Mouse (Mus musculus) heart, embryonic 11.5 days (tissue): Measurements from ENCODE around the gene Loxl3. TPM values are rescaled to one million over a fixed set of nuclear protein-coding genes. Genes with fewer than 3 reads are reported as not detected.

ENCODE experiments used
- ATAC-seq: fragments of 200-750 bp; cut with Nextera tagmentation; replicated peaks from 2 replicates; pipeline ENCODE4 v1.8.0; 2017; ENCODE audit warnings: moderate library complexity; ENCODE audit not compliant: insufficient number of reproducible peaks, low FRiP score, low TSS enrichment
- H3K27ac ChIP-seq: fragments of 300-500 bp; sonication (generic); 2 replicates; pipeline ENCODE4 v1.5.1; 2014; ENCODE audit warnings: mild to moderate bottlenecking, low read depth, low read length
- H3K27me3 ChIP-seq: fragments of 300-500 bp; sonication (generic); 2 replicates; pipeline ENCODE4 v1.6.1; 2014; ENCODE audit warnings: mild to moderate bottlenecking, low read length, mixed read lengths; ENCODE audit not compliant: control insufficient read depth, insufficient read depth
- H3K36me3 ChIP-seq: fragments of 300-500 bp; sonication (generic); 2 replicates; pipeline ENCODE4 v1.6.1; 2014; ENCODE audit warnings: mild to moderate bottlenecking, low read length, moderate library complexity, mixed read lengths; ENCODE audit not compliant: control insufficient read depth, insufficient read depth
- H3K4me1 ChIP-seq: fragments of 300-500 bp; sonication (generic); 2 replicates; pipeline ENCODE4 v1.6.1; 2014; ENCODE audit warnings: low read length; ENCODE audit not compliant: control insufficient read depth, insufficient read depth
- H3K4me2 ChIP-seq: fragments of 300-500 bp; sonication (generic); 2 replicates; pipeline ENCODE4 v1.6.1; 2014; ENCODE audit warnings: mild to moderate bottlenecking, moderate library complexity
- H3K4me3 ChIP-seq: fragments of 300-500 bp; sonication (generic); 2 replicates; pipeline ENCODE4 v1.5.1; 2014; ENCODE audit warnings: low read depth, low read length
- H3K9ac ChIP-seq: fragments of 300-500 bp; sonication (generic); 2 replicates; pipeline ENCODE4 v1.6.1; 2014; ENCODE audit warnings: mild to moderate bottlenecking, low read depth, low read length, moderate library complexity
- H3K9me3 ChIP-seq: fragments of 300-500 bp; sonication (generic); replicated peaks from 2 replicates; pipeline ENCODE4 v1.6.1; 2016; ENCODE audit warnings: low read length; ENCODE audit not compliant: control insufficient read depth
- WGBS: fragments of 180-500 bp; shearing (Covaris S2); extraction: QIAGEN DNeasy Blood & Tissue Kit; methylation state at CpG from one replicate; pipeline ENCODE4 v1.1.7; 2014; ENCODE audit not compliant: insufficient replicate concordance; 5-methylcytosine and 5-hydroxymethylcytosine counted together
- polyA plus RNA-seq: library from polyadenylated mRNA; unstranded; fragments of >200 nt; fragmentation: Nextera tagmentation; extraction: Ambion mirVana; gene quantifications from 2 replicates; pipeline ENCODE4 v1.2.1, GENCODE M21; 2014

The Loxl3 gene
- 4.5 and 5.7 TPM in 2 replicates for polyA plus RNA-seq

DNA sequence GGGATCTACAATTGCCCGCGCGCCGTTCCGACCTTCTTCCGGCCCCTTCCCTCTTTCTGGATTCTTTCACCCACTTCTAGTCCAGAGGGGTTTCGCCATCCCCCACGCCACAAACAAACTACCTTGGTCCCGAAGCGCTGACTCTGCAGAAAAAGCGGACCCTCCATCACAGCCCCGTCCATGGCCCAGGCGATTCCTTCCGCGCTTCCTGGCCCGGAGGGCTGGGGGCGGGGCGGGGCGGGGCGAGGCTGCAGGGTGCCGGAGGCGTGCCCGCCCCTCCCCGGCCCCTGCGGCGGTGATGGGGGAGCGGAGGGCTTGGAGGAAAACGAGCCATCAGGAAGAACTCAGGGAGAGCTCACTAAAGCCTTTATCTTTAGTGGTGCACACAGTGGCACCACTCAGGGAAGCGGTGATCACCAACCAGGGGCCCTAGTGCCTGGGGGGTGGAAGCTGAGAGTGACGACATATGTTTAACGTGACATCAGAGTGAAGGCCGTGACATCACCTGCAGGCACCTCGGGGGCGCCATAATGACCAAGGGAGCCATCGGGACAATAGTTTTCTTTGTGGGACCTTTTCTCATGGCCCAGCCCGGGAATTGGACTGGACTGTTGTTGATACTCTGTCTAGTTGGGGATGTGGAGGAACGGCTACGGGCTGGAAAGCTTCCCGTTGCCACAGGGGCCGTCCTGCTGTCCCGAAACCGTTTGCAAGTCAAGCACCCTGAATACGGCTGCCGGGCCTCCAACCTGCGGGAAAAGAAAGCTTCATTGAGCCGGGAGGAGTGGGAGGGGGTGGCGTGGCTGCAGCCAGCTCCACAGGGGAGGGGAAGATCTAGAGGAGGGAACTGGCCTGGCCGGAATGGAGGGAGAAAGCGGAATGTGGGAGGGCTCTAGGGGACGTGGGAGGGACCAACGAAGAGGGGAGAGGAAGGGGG is at the start of gene Loxl3, which contains the start of gene Dok1:
Gene Loxl3, plus strand, starts transcription at position 925 of the 937 bp plus-strand sequence.
Gene Dok1, minus strand, starts transcription at position 223 of the 937 bp plus-strand sequence.
- H3K9ac ChIP-seq, result peak within 1 kb of the TSS; percentile 79
- H3K27me3 ChIP-seq, result peaks cover 46% of the 10 kb centered on the region
- no peaks in the 10 kb centered on the region for H3K36me3 ChIP-seq
- H3K27ac ChIP-seq, result peak within 1 kb of the TSS; percentile 83
- WGBS, result under 1% methylated on average over 51 of the region's 51 CpGs
- peaks cover 19% of the 10 kb centered on the region for H3K4me1 ChIP-seq
- H3K9me3 ChIP-seq, result no peaks in the 10 kb centered on the region
- H3K4me3 ChIP-seq, result peak within 1 kb of the TSS; percentile 75
- peak within 1 kb of the TSS; percentile 93 for H3K4me2 ChIP-seq
- ATAC-seq, result peak; percentile 84

DNA sequence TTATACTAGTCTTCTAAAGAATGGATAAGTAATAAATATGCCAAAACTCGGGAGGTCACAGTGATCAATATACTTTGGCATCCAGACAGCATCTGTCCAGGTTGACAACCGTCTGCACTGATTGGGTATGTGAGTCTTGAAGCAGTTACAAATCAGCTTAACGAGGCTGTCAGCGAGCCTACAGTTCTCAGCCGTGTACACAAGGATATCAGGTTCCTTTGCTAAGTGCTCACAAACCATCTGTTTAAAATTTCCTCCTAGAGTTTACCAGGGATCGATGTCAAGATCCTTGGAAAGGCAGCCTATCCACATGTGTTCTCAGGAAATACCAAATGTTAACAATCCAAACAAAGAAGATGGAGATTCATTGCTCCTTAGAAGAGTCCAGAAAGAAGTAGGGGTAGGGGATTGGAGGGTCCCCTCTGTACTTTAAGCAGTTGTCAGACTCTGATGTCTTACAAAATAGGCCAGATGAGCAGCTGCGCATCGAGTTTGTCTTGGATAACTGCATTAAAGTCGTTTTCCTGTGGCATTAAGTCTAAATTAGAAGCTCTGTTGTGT is 46.5 kb upstream of the Loxl3 start:
- ATAC-seq, result no peak

DNA sequence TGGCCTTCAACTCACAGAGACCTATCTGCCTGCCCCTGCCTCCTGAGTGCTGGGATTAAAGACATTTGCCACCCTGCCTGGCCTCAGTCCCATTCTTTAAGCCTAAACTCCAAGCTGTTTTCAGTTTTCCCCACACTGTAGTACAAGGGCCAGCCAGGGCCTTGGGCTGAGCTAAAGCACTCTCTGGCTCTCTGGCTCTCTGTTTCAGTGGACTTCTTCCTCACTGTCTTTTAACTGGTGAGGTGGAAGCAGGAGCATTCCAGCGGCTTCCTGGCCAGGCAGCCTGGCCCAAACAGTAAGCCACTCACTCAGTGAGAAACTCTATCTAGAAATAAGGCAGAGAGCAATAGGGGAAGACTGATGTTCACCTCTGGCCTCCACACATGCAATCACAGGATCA is 40.3 kb upstream of the Loxl3 start:
- no peaks in the 10 kb centered on the region for H3K36me3 ChIP-seq
- no peak overlapping the region for H3K27ac ChIP-seq
- no peak overlapping the region for H3K4me2 ChIP-seq
- H3K9me3 ChIP-seq, result no peaks in the 10 kb centered on the region
- H3K4me3 ChIP-seq, result no peak overlapping the region
- peaks cover 5% of the 10 kb centered on the region; the same call in 1 of the 2 replicates for H3K27me3 ChIP-seq
- 36% methylated on average over 1 of the region's 1 CpGs for WGBS
- H3K9ac ChIP-seq, result no peak overlapping the region
- ATAC-seq, result no peak
- H3K4me1 ChIP-seq, result peaks cover 8% of the 10 kb centered on the region; the same call in 1 of the 2 replicates

More for the DNA sequence above, 46.5 kb upstream of the Loxl3 start:
- Histone ChIP-seq H3K9ac (no peak overlapping the region), H3K9me3 (no peaks in the 10 kb centered on the region), H3K36me3 (no peaks in the 10 kb centered on the region), H3K27ac (no peak overlapping the region), H3K27me3 (peaks cover 8% of the 10 kb centered on the region), H3K4me2 (no peak overlapping the region), H3K4me1 (no peaks in the 10 kb centered on the region), H3K4me3 (no peak overlapping the region)
- WGBS, result 34% methylated on average over 9 of the region's 9 CpGs

DNA sequence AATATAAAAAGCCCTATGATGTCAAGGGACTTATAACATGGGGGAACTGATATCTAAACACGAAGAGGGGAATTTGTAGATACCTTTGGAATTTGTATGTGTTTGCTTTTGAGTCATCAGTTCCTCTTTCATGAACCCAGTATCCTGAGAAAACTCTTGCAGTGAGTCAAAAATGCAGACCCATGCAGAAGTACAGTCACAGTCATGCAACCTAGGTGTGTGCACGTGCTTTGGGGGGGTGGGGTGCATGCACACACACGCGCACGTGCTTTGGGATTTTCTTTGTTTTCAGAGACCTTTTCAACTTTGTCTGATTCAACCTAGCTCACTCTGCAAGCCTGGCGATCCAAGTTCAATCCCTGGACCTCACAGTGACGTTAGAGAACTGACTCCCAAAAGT is 39.6 kb upstream of the Loxl3 start:
- Histone ChIP-seq H3K4me1 (peaks cover 8% of the 10 kb centered on the region; the same call in 1 of the 2 replicates), H3K9me3 (no peaks in the 10 kb centered on the region), H3K27ac (no peak overlapping the region), H3K4me3 (no peak overlapping the region), H3K9ac (no peak overlapping the region), H3K4me2 (no peak overlapping the region), H3K27me3 (peaks cover 5% of the 10 kb centered on the region; the same call in 1 of the 2 replicates), H3K36me3 (no peaks in the 10 kb centered on the region)
- no peak for ATAC-seq
- WGBS, result 77% methylated on average over 7 of the region's 7 CpGs

DNA sequence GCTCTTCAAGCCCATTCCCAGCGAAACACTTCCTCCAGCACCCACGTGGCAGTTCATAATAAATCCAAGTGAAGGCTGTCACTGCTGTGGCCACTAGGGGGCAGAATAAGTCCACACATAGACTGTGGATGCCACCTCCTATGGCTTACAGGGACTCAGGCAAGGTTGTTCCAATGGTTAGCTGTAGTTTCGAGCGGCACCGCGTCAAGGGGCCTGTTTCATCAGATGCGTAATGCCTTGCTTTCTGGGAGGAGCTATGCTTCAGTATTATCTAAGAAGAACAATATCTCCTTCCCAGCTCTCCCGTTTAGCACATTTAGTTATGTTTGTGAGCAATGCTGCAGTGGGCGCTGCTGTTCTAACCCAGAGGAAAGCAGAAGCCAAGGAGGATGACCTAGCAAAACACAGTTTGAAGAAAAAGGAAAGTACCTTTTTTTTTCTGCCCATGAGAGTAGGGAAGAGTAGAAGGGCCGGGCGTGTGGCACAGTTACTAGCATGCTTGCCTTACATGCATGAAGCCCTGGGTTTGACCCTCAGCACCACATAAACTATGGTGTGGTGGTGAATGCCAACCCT is 37.1 kb upstream of the Loxl3 start:
- peaks cover 8% of the 10 kb centered on the region; the same call in 1 of the 2 replicates for H3K4me1 ChIP-seq
- no peak overlapping the region; the same call in 1 of the 2 replicates for H3K9ac ChIP-seq
- WGBS, result 9% methylated on average over 11 of the region's 11 CpGs
- peak overlapping the region; percentile 61 for H3K4me2 ChIP-seq
- H3K27me3 ChIP-seq, result no peaks in the 10 kb centered on the region
- H3K36me3 ChIP-seq, result no peaks in the 10 kb centered on the region
- ATAC-seq, result peak; percentile 86
- H3K27ac ChIP-seq, result peak overlapping the region; percentile 63; the same call in 1 of the 2 replicates
- peak overlapping the region; percentile 3; the same call in 1 of the 2 replicates for H3K4me3 ChIP-seq
- no peaks in the 10 kb centered on the region for H3K9me3 ChIP-seq

DNA sequence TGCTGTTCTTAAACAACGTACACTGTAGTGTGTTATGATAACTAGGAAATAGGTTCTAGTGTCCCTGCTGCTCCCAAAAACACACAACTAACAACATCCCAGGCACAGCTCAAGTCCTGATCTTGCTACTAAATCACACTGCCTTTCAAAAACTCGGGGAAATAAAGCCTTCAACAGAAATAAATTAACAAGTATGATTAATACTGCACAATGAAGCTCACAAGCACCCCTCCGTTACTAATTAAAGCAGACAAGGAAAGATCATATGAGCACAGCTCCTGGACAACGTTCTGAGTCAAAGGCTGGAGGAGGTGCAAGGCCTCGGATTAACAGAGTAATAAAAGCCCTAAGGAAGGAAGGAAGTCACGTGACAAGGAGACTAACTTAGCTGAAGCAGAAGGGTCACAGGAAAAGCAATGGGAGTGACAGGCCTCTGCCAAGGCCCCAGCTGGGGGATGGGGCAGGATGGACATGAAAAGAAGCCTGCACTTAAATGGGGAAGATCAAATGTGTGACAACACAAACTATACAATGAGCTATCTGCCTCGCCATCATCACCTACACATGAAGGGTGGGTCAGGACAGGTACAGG is 36.4 kb upstream of the Loxl3 start:
- Histone ChIP-seq H3K27me3 (no peaks in the 10 kb centered on the region), H3K27ac (peak overlapping the region; percentile 63; the same call in 1 of the 2 replicates), H3K9me3 (no peaks in the 10 kb centered on the region), H3K4me1 (peaks cover 8% of the 10 kb centered on the region; the same call in 1 of the 2 replicates), H3K4me2 (peak overlapping the region; percentile 61), H3K9ac (no peak overlapping the region; the same call in 1 of the 2 replicates), H3K36me3 (no peaks in the 10 kb centered on the region), H3K4me3 (no peak overlapping the region; the same call in 1 of the 2 replicates)
- WGBS, result 52% methylated on average over 7 of the region's 7 CpGs
- ATAC-seq, result 0 out of 2 replicates have a peak, but pooled peaks have one; percentile 43

DNA sequence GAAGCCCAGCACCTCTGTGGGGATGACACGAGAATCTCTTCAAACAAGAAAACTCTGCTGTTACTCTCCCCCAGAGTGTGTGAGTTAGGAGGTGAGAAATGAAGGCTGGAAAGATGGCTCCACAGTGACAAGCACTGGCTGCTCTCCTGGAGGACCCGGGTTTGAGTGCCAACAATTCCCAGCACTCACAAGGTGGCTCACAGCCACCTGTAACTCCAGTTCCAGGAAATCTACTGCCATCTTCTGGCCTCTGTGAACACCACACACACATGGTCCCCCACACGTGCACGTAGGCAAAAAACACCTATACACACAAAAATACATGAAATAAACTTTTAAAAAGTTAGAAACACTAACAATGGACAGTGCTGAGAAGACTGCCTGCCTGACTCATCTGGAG is 35.6 kb upstream of the Loxl3 start:
- Histone ChIP-seq H3K9me3 (no peaks in the 10 kb centered on the region), H3K36me3 (no peaks in the 10 kb centered on the region), H3K27me3 (no peaks in the 10 kb centered on the region), H3K4me1 (peaks cover 8% of the 10 kb centered on the region; the same call in 1 of the 2 replicates), H3K4me2 (no peak overlapping the region), H3K27ac (no peak overlapping the region), H3K4me3 (no peak overlapping the region), H3K9ac (no peak overlapping the region)
- WGBS, result 70% methylated on average over 4 of the region's 4 CpGs
- no peak for ATAC-seq

DNA sequence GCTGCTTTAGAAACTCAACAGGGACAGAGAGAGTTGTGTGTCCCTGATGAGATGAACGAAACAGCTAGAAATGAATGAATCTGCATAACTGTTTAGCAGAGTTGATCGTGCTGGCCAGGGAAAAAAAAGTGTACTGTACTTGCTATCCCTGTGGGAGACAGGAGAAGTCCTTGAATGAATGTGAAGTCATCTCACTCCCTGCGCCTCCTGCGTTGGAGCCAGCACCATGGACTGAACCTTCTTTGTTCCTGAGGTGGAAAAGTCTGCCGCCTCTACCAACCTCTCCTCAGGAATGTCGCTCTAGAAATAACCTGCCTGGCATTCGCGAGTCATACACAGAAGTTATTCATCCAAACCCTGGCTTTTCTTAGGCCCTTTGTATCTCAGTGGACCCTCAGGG is 34.0 kb upstream of the Loxl3 start:
- Histone ChIP-seq H3K9me3 (no peaks in the 10 kb centered on the region), H3K4me1 (peaks cover 16% of the 10 kb centered on the region; the same call in 1 of the 2 replicates), H3K36me3 (no peaks in the 10 kb centered on the region), H3K4me3 (no peak overlapping the region), H3K27ac (no peak overlapping the region), H3K27me3 (no peaks in the 10 kb centered on the region), H3K9ac (no peak overlapping the region; the same call in 1 of the 2 replicates), H3K4me2 (no peak overlapping the region)
- 48% methylated on average over 8 of the region's 8 CpGs for WGBS
- ATAC-seq, result no peak
